Mouse (Mus musculus) cerebellum, adult 2 months (tissue): ENCODE measurements around the gene Nom1. TPM values are rescaled to one million over a fixed set of nuclear protein-coding genes. Genes with fewer than 3 reads are reported as not detected.

Experiments used
- DNase-seq, 2 experiments: peaks; one replicate each; pipeline ENCODE4 v3.0.0; 2021
- H3K27ac ChIP-seq: fragments of 200-500 bp; 2 replicates; pipeline ENCODE4 v1.5.1; 2012; ENCODE audit warnings: low read length, control low read depth, inconsistent platforms; ENCODE audit not compliant: insufficient read depth
- H3K27me3 ChIP-seq: fragments of 200-500 bp; 2 replicates; pipeline ENCODE4 v1.6.1; 2012; ENCODE audit warnings: inconsistent platforms, mild to moderate bottlenecking, low read length, moderate library complexity; ENCODE audit not compliant: control insufficient read depth, insufficient read depth
- H3K4me1 ChIP-seq: fragments of 200-500 bp; 2 replicates; pipeline ENCODE4 v1.6.1; 2011; ENCODE audit warnings: low read length; ENCODE audit not compliant: control insufficient read depth, insufficient read depth
- H3K4me3 ChIP-seq: fragments of 200-500 bp; replicated peaks from 2 replicates; pipeline ENCODE3; 2011; ENCODE audit warnings: mild to moderate bottlenecking, low read depth, low read length, control low read depth; ENCODE audit not compliant: insufficient read depth
- CTCF ChIP-seq: fragments of 200-500 bp; IDR thresholded peaks from 2 replicates; pipeline ENCODE4 v1.5.1; 2011; ENCODE audit warnings: low read depth, mild to moderate bottlenecking, control low read depth, low read length, moderate library complexity, borderline replicate concordance; ENCODE audit not compliant: insufficient read depth
- POLR2A ChIP-seq: fragments of 200-500 bp; IDR thresholded peaks from 2 replicates; pipeline ENCODE4 v1.6.1; 2011; ENCODE audit warnings: low read length, control low read depth, borderline replicate concordance; ENCODE audit not compliant: insufficient read depth
- WGBS: fragments of 180-500 bp; shearing (Covaris S2); methylation state at CpG from one replicate; pipeline ENCODE4 v1.1.7; 2018; 5-methylcytosine and 5-hydroxymethylcytosine counted together
- polyA plus RNA-seq: library from polyadenylated mRNA; depleted of rRNA; stranded (reverse); fragments of >200 nt; gene quantifications from 2 replicates; pipeline ENCODE4 v1.2.3, GENCODE M21; 2012

Nom1 gene
- polyA plus RNA-seq, 1 experiment: 20.2 TPM

DNA sequence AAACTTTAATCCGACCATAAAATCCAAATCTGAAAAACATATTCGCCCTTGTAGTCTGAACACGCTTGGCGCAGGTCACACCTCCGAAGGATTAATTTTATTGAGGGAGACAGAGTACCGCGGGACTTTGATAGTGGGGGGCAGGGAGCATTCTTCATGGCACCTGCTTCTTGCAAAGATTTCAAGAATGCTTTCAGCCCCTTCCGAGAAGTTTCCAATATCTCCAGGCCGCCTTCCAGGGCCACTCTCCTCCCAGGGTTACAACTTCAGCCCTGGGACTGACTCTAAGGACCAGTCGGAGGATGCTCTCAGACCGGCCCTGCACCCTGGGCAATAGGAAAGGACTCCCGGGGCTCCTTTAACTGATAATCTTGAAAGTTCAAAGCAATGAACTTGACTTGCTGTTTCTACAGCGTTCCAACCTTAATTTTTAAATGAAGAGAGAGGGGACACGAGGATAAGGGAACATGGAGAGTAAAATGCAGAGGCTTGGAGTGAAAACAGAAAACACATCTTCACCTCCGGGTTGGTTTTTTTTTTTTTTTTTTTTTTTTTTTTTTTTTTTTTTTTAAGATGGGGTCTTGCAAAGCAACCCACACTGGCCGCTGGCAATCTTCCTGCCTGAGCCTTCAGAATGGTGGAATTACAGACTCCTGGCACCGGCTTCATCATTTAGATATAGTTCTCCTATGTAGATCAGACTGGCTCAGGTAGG, 34.0 kb downstream of the Nom1 start:
- Histone ChIP-seq H3K27me3 (peaks cover 5% of the 10 kb centered on the region; the same call in 1 of the 2 replicates), H3K4me3 (no peak overlapping the region), H3K4me1 (no peaks in the 10 kb centered on the region; the same call in 1 of the 2 replicates), H3K27ac (no peak overlapping the region)
- DNase-seq: no peak
- WGBS: 3% methylated on average over 17 of the region's 17 CpGs
- no peak for TF ChIP-seq POLR2A
- TF ChIP-seq CTCF: no peak

DNA sequence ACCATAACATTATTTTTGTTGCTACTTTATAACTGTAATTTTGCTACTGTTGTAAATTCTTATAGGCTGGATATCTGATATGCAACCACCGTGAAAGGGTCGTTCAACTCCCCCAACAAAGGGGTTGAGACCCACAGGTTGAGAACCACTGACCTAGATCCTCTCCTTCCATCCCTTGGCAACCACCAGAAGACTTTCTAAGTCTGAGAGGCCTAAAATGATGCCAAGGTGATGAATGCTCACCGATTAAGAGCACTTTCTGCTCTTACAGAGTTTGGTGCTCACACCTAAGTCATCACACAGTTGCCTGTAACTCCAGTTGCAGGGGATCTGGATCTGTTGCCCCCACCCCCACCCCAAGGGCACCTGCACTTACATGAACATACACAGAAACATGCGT, 35.0 kb downstream of the Nom1 start:
- no peaks in the 10 kb centered on the region; the same call in 1 of the 2 replicates for H3K4me1 ChIP-seq
- TF ChIP-seq POLR2A (no peak), CTCF (no peak)
- 11% methylated on average over 4 of the region's 4 CpGs for WGBS
- peaks cover 6% of the 10 kb centered on the region; the same call in 1 of the 2 replicates for H3K27me3 ChIP-seq
- DNase-seq: no peak
- H3K27ac ChIP-seq: no peak overlapping the region
- H3K4me3 ChIP-seq: no peak overlapping the region

DNA sequence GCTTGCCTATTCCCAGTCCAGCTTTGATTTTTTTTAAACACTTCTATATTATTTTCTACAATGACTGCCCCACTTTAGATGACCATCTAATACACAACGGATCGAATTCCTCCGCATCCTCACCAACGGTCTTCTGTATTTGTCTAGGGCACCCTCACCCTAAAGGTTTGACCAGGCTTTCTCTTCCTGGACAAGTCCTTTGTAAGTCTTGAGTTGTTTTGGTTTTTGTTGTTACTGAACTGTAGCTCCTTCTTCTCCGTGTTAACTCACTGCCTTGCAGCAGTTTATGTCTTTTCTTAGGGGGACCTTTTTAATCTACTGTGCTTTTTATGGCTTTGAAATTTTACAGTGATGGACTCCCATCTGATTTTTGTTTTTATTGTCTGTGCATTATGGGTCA, 35.8 kb downstream of the Nom1 start:
- Histone ChIP-seq H3K27ac (no peak overlapping the region), H3K27me3 (peaks cover 7% of the 10 kb centered on the region; the same call in 1 of the 2 replicates), H3K4me1 (no peaks in the 10 kb centered on the region; the same call in 1 of the 2 replicates), H3K4me3 (no peak overlapping the region)
- WGBS: 9% methylated on average over 5 of the region's 5 CpGs
- DNase-seq: no peak
- no peak for TF ChIP-seq CTCF
- no peak for TF ChIP-seq POLR2A

DNA sequence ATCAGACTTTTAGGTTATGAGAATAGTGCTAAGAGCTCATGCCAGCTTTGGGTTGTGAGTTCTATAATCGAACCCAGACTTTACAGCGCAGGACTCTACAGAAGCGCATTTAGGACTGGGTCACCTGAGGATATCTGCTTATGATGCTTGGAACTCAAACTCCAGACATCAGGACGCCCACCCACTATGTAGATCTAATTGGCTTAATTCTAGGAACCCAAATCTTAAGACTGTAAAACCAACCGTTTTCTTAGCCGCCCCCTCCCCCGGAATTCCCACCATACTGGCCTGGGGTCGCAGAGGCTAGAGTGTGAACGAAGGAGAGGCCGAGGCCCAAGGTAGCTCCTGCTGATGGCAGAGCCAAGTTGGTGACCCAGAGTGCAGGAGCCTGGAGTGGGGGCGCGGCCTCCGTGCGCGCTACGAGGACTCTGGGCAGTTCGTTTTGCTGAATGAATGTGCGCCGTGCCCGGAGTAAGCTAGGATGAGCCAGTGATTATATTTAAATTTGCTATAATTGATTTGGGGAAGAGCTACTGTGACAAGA, 36.5 kb downstream of the Nom1 start:
- no peak overlapping the region for H3K27ac ChIP-seq
- 4% methylated on average over 20 of the region's 20 CpGs for WGBS
- H3K4me3 ChIP-seq: no peak overlapping the region
- no peaks in the 10 kb centered on the region; the same call in 1 of the 2 replicates for H3K4me1 ChIP-seq
- H3K27me3 ChIP-seq: peaks cover 7% of the 10 kb centered on the region; the same call in 1 of the 2 replicates
- no peak for TF ChIP-seq CTCF
- no peak for TF ChIP-seq POLR2A
- no peak for DNase-seq

DNA sequence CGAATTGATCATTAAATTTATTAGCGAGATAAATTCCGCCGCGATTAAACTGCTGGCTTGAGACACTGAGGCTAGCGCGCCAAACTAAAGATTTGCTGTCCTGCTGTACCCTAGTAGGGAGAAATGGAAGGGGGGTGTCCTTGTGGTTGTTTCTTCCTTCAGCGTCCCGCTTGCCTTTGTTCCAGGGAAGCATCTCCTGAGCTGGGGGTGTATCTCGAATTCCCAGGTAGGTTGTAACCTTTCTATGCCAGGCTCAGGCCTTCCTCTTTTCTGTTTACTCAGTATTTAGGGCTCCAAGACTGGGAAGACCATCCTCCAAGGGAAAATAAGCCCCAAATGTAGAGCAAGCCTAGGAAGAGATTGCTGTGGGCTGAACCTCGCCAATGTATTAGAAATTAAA, 36.9 kb downstream of the Nom1 start:
- Histone ChIP-seq H3K4me1 (no peaks in the 10 kb centered on the region; the same call in 1 of the 2 replicates), H3K4me3 (no peak overlapping the region), H3K27me3 (peaks cover 9% of the 10 kb centered on the region; the same call in 1 of the 2 replicates), H3K27ac (no peak overlapping the region)
- TF ChIP-seq CTCF (no peak), POLR2A (no peak)
- WGBS: 6% methylated on average over 11 of the region's 11 CpGs
- no peak for DNase-seq

DNA sequence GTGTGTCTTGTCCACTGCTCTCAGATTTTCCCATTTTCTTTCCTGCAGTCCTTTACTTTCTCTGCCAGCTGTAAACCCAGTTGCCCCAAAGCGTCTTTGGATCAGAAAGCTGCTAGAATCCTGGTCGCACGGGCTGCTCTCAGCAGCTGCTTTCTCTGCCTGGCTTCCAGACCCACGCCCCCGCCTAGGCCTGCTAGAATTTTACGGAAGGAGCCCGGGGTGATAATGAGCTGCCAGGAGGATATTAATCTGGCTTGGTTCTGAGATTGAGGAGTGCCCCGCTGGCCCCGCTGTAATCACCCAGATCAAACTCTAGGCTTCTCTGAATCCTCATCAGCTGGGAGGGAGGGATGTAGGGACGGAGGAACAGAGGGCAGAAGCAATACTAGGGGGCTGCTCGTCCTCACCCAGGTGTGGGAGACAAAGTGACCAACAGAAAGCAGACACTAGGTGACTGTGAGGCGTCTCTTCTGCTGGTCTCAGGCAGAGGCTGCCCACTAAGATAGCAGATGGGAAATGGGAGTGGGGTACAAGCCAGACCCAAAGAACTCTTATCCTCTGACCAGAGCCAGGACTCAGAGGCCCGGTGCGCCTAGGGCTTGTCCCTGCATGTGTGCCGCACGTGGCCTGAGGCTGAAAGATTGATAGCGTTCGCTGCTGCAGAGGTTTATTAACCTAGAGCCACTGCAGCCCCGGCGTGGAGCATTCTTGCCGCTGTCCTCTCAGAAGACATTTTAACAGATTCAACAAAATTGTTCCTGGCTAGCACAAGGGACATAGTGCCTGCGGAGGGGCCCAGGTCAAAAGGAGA, 37.6 kb downstream of the Nom1 start:
- no peak overlapping the region for H3K27ac ChIP-seq
- H3K4me1 ChIP-seq: no peaks in the 10 kb centered on the region; the same call in 1 of the 2 replicates
- H3K4me3 ChIP-seq: no peak overlapping the region
- TF ChIP-seq POLR2A: no peak
- no peak for TF ChIP-seq CTCF
- WGBS: 3% methylated on average over 22 of the region's 22 CpGs
- DNase-seq: no peak
- peaks cover 7% of the 10 kb centered on the region; the same call in 1 of the 2 replicates for H3K27me3 ChIP-seq

DNA sequence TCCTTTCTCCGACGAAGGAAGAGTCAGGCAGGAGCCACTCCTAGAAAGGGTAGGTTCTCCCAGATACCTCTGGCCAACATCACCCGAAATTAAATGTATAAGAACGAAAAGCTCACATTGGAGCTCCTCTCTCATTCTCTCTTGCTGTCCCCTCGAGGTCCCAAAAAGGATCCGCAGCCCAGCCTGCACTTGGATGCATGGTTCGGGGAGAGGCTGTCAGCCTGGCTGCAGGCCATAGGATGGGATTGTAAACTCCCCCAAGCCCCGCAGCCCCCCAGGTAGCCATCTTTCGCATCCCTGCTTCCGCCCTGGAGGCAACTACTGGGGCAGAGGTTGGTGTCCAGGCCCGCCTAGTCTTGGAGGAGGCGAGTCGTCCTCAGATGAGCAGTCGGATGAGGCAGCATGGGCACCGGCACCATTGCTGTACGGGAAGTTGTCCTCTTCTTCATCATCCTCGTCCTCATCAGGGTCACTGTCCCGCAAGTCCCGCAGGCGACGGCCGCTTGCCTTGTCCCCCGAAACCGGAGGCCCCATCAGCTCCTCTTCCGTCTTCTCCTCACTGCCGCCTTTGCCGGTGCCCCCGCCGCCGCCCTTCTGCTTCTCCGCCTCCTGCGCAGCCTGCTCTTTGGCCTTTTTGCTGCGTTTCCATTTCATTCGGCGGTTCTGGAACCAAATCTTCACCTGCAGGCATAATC, 39.2 kb downstream of the Nom1 start:
- Histone ChIP-seq H3K27me3 (peaks cover 10% of the 10 kb centered on the region; the same call in 1 of the 2 replicates), H3K4me1 (no peaks in the 10 kb centered on the region; the same call in 1 of the 2 replicates), H3K4me3 (no peak overlapping the region), H3K27ac (no peak overlapping the region)
- no peak for TF ChIP-seq CTCF
- TF ChIP-seq POLR2A: no peak
- no peak for DNase-seq
- 1% methylated on average over 35 of the region's 35 CpGs for WGBS
